Mouse (Mus musculus) cerebellum, postnatal 4 days (tissue): ENCODE results near the gene Trabd.
A peak's percentile ranks its signal among the peaks of the same experiment; 100 is the strongest.

Experiments
- DNase-seq, 2 experiments: peaks; one replicate each; pipeline ENCODE4 v3.0.0; 2022; ENCODE audit warnings: low spot score in 2 of 2, mixed read lengths in 1 of 2

Gene Trabd

GRCm38 (mm10) chr15:89076156-89076731 is 1.3 kb downstream of the Trabd start:
- peak in 1 of 2 experiments; percentile 61 for DNase-seq

DNA sequence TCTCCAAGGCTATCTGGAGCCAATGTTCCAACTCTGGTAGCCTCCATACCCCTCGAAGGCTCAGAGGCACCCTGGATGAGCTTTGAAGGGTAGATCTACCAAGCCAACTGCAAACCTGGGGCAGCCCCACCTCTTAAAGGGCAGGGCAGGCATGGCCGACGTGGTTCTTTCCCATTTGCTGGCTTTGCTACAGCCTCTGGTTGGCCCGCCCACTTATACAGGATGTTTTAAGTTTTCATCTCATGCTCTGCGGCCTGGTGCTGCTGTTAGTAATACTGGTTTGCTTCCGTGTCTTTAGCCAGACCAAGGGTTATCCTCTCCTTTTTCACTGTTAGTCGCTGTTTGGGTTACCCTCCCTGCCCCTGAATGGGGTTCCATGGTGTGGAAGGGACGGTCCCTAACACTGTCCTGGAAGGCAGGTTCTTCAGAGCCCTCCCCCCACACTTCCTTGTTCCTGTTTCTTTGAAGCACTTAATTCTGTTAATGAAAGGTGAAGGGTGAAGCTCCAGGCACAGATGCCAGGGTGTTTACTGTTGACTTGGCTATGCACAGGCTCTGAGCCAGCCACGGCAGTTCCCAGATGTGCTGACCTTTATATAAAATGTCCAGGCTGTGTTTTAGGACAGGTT is 3.4 kb downstream of the Trabd start:
- no peak for DNase-seq

- DNase-seq, result no peak
Observed at GRCm38 (mm10) chr15:89083906-89084305, 9.0 kb downstream of the Trabd start.

DNA sequence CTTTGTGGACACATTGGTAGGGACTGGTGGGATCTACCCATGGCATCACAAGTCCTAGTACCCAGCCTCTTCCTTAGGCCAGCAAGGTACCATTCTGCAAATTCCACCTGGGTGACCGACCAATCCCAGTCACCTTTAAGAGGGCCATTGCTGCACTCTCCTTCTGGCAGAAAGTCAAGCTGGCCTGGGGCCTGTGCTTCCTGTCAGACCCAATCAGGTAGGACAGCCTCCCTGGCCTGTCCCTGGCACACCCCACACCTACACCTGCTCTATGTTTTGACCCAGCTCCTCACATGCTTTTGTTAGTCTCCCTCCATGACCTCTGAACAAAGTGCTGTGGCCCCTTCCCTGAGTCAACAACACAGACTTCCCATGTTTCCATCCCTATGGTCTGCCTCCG is 9.9 kb downstream of the Trabd start:
- DNase-seq, result no peak

- peak; percentile 78 to 86 for DNase-seq
Observed at GRCm38 (mm10) chr15:89088607-89089247, 13.8 kb downstream of the Trabd start, which contains the start of gene Selenoo. Gene Selenoo, plus strand, starts transcription at chr15:89089084.

GRCm38 (mm10) chr15:89089248-89090051 is 14.5 kb downstream of the Trabd start:
- no peak for DNase-seq

DNA sequence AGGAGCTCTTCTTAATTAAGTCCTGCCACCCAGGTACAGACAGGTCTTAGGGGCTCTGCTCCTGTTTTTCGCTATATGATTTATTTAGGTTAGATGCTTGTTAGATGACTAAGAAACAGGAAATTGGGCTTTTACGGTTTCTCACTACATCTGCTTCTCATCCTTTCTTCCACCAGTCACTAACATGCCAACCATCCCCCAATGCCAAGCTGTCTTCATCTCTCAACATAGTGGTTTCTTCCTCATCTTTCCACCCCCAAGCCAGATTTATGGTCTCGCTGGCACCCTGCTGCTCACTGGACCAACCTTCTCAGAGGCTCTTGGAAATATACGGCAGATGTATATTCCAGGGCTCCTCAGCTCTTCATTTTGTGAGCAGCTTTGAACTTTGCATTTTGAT is 15.7 kb downstream of the Trabd start:
- no peak for DNase-seq

- DNase-seq, result no peak
Observed at GRCm38 (mm10) chr15:89092181-89092580, 17.3 kb downstream of the Trabd start.

GRCm38 (mm10) chr15:89097450-89097849 is 22.5 kb downstream of the Trabd start:
- DNase-seq, result no peak

DNA sequence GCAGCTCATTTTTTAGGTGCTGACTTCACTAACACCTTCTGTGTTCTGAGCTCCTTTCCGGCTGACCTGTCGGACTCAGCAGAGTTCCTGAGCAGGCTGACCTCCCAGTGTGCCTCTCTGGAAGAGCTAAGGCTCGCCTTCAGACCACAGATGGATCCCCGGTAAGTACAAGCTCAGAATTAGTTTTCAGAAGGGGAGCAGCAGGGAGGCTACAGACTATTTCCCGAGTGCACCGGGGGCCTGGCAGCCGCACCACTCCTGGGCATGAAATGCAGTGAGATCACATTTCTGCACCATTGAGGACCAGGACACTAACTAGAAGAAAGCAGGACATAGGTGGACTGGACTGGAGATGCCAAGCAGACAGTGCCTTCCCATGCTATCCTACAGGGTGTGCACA is 23.7 kb downstream of the Trabd start:
- no peak for DNase-seq

GRCm38 (mm10) chr15:89100823-89101222 is 25.9 kb downstream of the Trabd start:
- DNase-seq, result no peak

GRCm38 (mm10) chr15:89102646-89103045 is 27.7 kb downstream of the Trabd start:
- DNase-seq, result no peak

DNA sequence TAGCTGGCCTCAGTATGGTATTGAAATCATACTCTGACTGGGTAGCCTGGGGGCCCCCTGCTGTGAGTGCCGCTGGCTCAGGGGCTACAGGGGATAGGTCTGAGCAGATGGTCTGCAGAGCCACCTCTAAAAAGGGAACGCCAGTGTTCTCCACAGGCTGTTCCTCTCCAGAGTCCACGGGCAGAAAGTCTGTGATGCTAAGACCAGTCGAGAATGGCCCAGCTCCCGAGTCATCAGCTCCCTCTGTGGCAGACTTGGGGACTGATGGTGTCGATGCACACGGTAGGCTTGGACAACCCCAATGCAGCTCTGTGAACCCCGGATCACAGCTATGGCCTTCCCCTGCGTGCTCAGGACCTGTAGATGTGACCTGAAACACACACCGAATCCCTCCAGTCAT is 29.0 kb downstream of the Trabd start:
- no peak for DNase-seq

DNA sequence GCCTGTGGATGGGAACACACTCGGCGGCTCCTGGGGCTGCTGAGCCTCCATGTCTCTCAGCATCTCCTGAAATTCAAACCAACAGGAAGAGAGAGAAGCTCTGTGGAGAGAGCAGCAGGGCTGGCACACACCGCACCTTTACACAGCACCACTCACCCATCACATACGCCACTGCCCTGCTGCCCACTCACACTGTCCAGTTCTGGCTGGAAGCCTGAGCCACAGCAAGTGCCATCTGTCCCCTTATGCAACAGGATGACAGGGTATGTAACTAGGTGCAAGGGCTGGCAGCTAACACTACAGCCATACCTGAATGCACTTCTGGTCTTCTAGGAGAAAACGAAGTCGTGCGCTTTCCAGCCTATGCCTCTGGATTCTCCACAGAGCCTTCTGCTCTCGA is 29.5 kb downstream of the Trabd start:
- DNase-seq, result no peak

DNA sequence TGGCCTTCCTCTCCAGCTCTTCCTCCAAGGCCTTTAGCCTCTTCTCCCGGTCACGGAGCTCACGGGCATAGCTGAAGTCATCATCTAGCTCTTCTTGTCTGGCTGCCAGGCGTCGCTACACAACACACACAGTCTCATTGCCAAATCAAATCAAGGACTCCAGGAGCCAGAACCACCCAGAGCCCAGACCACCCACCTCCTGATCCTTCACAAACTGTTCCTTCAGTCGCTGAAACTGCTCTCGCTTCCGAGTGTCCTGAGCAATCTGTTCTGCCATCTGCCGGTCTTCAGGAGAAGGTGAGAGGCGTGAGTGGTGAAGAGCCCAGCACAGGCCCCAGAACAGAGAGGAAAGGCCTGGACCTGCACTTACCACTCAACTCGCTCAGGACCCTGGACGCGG is 31.1 kb downstream of the Trabd start:
- DNase-seq, result no peak

GRCm38 (mm10) chr15:89106976-89107375 is 32.1 kb downstream of the Trabd start:
- no peak for DNase-seq

DNA sequence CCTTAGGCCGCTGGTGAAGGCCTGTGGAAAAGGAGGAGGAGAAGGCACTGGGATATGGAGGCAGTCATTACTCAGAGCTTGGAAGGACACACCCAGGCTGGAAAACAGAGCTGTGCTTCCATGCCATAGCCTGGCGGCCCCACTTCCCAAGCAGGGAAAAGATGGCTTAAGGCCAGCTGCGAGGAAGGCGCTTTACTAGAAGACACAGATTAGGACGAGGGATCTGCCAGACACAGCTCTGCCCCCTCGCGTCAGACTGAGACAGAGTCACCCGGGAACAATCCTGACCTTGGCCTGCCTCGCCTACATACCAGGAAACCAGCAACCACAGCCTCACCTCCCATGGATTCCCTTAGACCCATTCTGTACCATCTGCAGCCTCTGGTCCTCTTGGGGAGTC is 35.2 kb downstream of the Trabd start:
- DNase-seq, result no peak

DNA sequence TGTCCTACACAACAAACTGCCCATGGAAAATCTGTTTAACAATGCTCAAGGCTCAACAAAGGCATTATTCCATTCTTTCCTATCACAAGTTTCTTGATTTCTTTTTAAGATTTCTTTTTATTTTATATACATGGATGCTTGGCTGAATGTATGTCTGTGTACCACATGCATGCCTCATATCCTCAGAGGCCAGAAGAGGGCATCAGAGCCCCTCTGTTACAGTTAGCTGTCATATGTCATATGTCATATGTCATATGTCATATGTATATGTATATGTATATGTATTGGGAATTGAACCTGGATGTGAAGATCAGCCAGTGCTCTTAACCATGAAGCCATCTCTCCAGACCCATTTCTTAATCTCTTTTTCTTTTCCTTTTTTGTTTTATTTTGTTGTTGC is 43.1 kb downstream of the Trabd start:
- no peak for DNase-seq

DNA sequence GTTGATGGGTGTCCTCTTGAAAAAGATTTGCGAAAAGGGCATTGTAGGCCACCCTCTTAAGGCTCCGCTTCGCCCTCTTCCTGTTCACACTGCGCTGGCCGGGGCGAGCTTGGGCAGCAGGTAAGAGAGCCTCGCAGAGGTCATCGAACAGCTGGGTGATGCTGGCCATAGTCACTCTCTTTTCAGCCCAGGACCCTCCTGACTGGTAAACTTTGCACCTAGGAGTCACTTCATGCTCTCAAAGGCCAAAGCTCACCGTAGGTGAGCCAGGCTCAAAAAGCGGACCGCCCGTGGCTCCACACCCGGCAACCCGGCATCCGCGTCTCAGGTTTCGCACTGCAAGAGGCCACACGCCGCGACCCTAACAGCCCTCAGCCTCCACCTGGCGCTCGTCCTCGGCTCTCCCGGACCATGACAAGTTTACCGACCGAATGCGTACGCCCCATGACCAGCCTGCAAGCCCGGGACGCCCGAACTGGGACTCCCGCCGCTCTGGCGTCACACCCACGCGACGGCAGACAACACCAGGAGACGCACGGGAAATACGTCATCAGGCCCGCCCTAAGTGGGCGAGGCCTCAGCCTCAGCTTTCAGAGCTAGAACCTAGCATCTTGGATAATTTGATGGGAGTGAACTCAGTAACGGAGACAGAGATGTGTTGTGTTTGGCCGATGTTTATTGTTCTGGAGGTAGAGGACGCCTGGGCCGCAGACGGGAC is 47.9 kb downstream of the Trabd start, which contains the start of gene Tubgcp6:
Tubgcp6 (minus strand) TSS at position 464 of the 718 bp plus-strand sequence.
- peak; percentile 92 to 95 for DNase-seq

DNA sequence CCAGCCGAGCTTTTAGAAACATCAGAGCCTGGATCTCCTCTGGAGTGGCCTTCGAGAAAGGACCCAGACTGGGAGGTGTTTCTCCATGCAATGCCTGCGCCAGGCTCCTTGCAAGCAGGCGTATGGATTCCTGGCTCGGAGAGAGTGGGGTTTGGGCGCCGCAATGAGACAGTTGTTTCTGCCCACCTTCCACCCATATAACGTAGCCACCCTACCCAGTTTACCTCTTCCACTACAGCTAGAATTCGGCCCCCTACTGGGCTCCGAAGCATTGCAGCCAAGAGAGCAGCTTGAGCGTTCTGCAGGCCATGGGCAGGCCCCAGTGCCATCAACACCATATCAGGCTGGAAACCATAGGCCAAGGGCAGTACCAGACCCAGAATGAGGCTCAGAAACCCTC is 48.7 kb downstream of the Trabd start:
- DNase-seq, result peak in 1 of 2 experiments; percentile 57

GRCm38 (mm10) chr15:89124312-89124711 is 49.4 kb downstream of the Trabd start:
- DNase-seq, result no peak

- no peak for DNase-seq
Observed at GRCm38 (mm10) chr15:89125351-89125750, 50.4 kb downstream of the Trabd start.
